Mouse (Mus musculus) heart, postnatal 0 days (tissue): Measurements from ENCODE around the gene Crxos. TPM values are rescaled to one million over a fixed set of nuclear protein-coding genes. Genes with fewer than 3 reads are reported as not detected.
A peak's percentile ranks its signal among the peaks of the same experiment; 100 is the strongest.

Experiments used
- ATAC-seq: fragments of 200-750 bp; cut with Nextera tagmentation; 2 replicates; pipeline ENCODE4 v1.8.0; 2017; ENCODE audit warnings: low read depth, moderate number of reproducible peaks, moderate library complexity; ENCODE audit not compliant: insufficient read depth
- DNase-seq: peaks from one replicate; pipeline ENCODE4 v3.0.0-alpha.2; 2016; ENCODE audit warnings: low spot score
- H3K27ac ChIP-seq: fragments of 300-500 bp; sonication (generic); 2 replicates; pipeline ENCODE4 v1.5.1; 2014; ENCODE audit warnings: low read depth, mild to moderate bottlenecking
- H3K27me3 ChIP-seq: fragments of 300-500 bp; sonication (generic); 2 replicates; pipeline ENCODE4 v1.6.1; 2014; ENCODE audit warnings: low read length, mixed read lengths; ENCODE audit not compliant: control insufficient read depth, insufficient read depth
- H3K36me3 ChIP-seq: fragments of 300-500 bp; sonication (generic); replicated peaks from 2 replicates; pipeline ENCODE4 v1.6.1; 2014; ENCODE audit warnings: low read length, mixed read lengths; ENCODE audit not compliant: control insufficient read depth, insufficient read depth
- H3K4me1 ChIP-seq: fragments of 300-500 bp; sonication (generic); 2 replicates; pipeline ENCODE4 v1.6.1; 2014; ENCODE audit warnings: antibody characterized with exemption; ENCODE audit not compliant: control insufficient read depth, insufficient read depth
- H3K4me2 ChIP-seq: fragments of 300-500 bp; sonication (generic); 2 replicates; pipeline ENCODE4 v1.6.1; 2014; ENCODE audit warnings: low read depth, mild to moderate bottlenecking, low read length, moderate library complexity
- H3K4me3 ChIP-seq: fragments of 300-500 bp; sonication (generic); 2 replicates; pipeline ENCODE4 v1.5.1; 2014; ENCODE audit warnings: low read depth, low read length
- H3K9ac ChIP-seq: fragments of 300-500 bp; sonication (generic); replicated peaks from 2 replicates; pipeline ENCODE4 v1.6.1; 2014; ENCODE audit warnings: low read depth, low read length, mixed read lengths
- H3K9me3 ChIP-seq: fragments of 300-500 bp; sonication (generic); replicated peaks from 2 replicates; pipeline ENCODE4 v1.6.1; 2016; ENCODE audit warnings: low read length; ENCODE audit not compliant: control insufficient read depth
- CTCF ChIP-seq: IDR thresholded peaks from 2 replicates; pipeline ENCODE4 v1.5.1; 2016; ENCODE audit warnings: antibody characterized with exemption, control low read depth, low read depth
- EP300 ChIP-seq: IDR thresholded peaks from 2 replicates; pipeline ENCODE4 v1.6.1; 2016; ENCODE audit warnings: antibody characterized with exemption, low read depth
- WGBS: fragments of 180-500 bp; shearing (Covaris S2); extraction: QIAGEN DNeasy Blood & Tissue Kit; methylation state at CpG from one replicate; pipeline ENCODE4 v1.1.7; 2014; 5-methylcytosine and 5-hydroxymethylcytosine counted together
- polyA plus RNA-seq: library from polyadenylated mRNA; unstranded; fragments of >200 nt; fragmentation: Nextera tagmentation; extraction: Ambion mirVana; gene quantifications from 2 replicates; pipeline ENCODE4 v1.2.1, GENCODE M21; 2015
- total RNA-seq: library from RNA; depleted of rRNA; stranded (reverse); fragments of >200 nt; gene quantifications from 2 replicates; pipeline ENCODE4 v1.2.3, GENCODE M21; 2014; ENCODE audit warnings: low replicate concordance

The Crxos gene
- total and polyA plus RNA-seq, 2 experiments from 2014 or later: not detected

GRCm38 (mm10) chr7:15922220-15922773 lies 39.9 kb downstream of the Crxos start, which contains the start of gene Selenow:
Gene Selenow (minus strand): TSS chr7:15922402.
- Histone ChIP-seq H3K4me3 (peak within 1 kb of the TSS; percentile 83), H3K36me3 (peaks cover 25% of the 10 kb centered on the region), H3K27ac (peak within 1 kb of the TSS; percentile 87), H3K9me3 (no peaks in the 10 kb centered on the region), H3K4me2 (peak within 1 kb of the TSS; percentile 75), H3K27me3 (no peaks in the 10 kb centered on the region), H3K4me1 (peaks cover 21% of the 10 kb centered on the region), H3K9ac (peak within 1 kb of the TSS; percentile 86)
- peak; percentile 95 for ATAC-seq
- TF ChIP-seq EP300: peak; percentile 74; the same call in 1 of the 2 replicates
- no peak for TF ChIP-seq CTCF
- DNase-seq: peak; percentile 94
- 0% methylated on average over 33 of the region's 33 CpGs for WGBS

DNA sequence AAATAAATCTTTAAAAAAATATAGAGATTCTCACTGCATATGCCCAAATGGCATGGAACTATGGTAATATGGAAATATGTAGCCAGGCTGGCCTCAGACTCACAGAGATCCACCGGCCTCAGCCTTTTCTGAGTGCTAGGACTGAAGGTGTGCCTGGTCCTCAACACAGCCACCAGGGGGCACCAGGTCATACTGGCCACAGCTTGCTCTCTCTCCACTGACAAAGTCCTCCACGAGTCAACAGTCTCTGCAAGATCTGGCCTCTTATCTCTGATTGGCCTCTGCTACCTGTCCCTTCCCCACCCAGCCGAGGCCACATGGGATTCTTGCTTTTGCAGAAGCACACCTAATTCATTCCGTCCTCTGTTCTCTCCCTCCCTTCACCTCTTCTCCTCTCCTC lies 47.5 kb downstream of the Crxos start:
- Histone ChIP-seq H3K27me3 (no peaks in the 10 kb centered on the region), H3K4me3 (no peak overlapping the region), H3K4me1 (peaks cover 13% of the 10 kb centered on the region), H3K9ac (no peak overlapping the region), H3K9me3 (no peaks in the 10 kb centered on the region), H3K27ac (no peak overlapping the region), H3K4me2 (no peak overlapping the region), H3K36me3 (no peaks in the 10 kb centered on the region)
- TF ChIP-seq CTCF (peak; percentile 72), EP300 (no peak)
- DNase-seq (peak; percentile 67), ATAC-seq (peak; percentile 65)
- WGBS: 21% methylated on average over 4 of the region's 4 CpGs

DNA sequence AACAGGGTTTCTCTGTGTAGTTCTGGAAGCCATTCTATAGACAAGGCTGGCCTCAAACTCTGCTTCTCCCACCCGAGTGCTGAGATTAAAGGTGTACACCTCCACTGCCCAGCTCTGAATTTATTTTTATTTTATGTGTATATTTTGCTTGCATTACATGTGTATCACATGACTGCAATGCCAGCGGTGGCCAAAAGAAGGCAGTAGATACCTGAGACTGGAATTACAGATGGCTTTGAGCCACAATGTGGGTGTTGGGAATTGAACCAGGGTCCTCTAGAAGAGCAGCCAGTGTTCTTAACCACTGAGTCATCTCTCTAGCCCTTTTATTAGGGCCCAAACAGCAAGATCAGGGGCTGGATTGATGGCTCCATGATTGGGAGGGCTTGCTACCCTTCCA lies 48.1 kb downstream of the Crxos start:
- no peak overlapping the region for H3K27ac ChIP-seq
- no peaks in the 10 kb centered on the region for H3K9me3 ChIP-seq
- H3K4me3 ChIP-seq: no peak overlapping the region
- 61% methylated on average over 2 of the region's 2 CpGs for WGBS
- peaks cover 13% of the 10 kb centered on the region for H3K4me1 ChIP-seq
- no peak for ATAC-seq
- H3K36me3 ChIP-seq: no peaks in the 10 kb centered on the region
- H3K4me2 ChIP-seq: no peak overlapping the region
- DNase-seq: no peak
- no peaks in the 10 kb centered on the region for H3K27me3 ChIP-seq
- no peak overlapping the region for H3K9ac ChIP-seq
- TF ChIP-seq CTCF: peak; percentile 25; the same call in 1 of the 2 replicates
- no peak for TF ChIP-seq EP300

- H3K4me1 ChIP-seq: peaks cover 13% of the 10 kb centered on the region
- H3K9ac ChIP-seq: no peak overlapping the region
- H3K4me3 ChIP-seq: no peak overlapping the region
- ATAC-seq: no peak
- no peak for TF ChIP-seq EP300
- TF ChIP-seq CTCF: no peak
- no peaks in the 10 kb centered on the region for H3K9me3 ChIP-seq
- H3K4me2 ChIP-seq: peak overlapping the region; percentile 44
- no peaks in the 10 kb centered on the region for H3K27me3 ChIP-seq
- H3K27ac ChIP-seq: peak overlapping the region; percentile 83
- H3K36me3 ChIP-seq: peaks cover 5% of the 10 kb centered on the region; the same call in 1 of the 2 replicates
- 11% methylated on average over 3 of the region's 3 CpGs for WGBS
- DNase-seq: peak; percentile 56
These were observed 49.2 kb downstream of the Crxos start for GRCm38 (mm10) chr7:15931635-15932034.

DNA sequence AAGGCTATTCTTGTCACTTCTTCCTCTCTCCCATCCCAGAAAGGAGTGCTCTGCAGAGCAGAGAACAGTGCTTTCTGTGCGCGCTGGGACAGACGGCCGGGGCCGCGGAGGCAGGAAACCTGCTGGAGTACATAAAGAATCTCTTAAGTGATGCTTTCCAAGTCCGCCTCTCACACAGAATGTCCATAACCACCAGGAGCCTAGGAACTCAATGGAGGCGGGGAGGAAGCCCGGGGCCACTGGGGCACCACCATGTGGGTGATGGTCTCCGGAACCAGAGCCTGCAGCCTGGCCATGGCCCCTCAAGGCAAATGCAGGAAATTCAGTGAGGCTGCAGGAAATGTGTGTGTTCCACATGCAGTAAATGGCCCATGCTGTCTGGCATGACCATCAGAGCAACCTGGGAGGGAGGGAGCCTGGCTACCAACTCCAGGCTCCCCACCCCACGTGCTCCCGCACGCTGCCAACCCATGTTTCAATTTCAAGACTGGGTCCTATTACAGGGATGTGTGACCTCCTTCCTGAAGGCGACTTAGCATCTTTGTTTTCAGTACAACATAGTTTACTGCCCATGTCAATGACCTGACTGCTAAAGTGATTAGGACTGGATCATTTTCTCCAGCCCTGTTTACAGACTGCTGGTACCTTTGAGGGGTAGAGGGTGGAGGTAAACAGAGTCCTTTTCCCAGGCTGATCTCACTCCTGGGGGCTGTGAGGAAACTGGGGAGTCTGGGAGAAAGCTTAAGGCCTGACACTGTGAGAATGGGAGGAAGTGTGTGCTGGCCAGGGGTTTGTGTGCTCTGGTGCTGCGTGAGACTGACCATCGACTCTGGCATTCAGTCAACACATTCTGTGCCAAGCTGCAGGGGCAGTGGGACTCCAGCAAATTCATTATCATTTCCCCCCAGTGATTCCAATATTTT lies 51.3 kb downstream of the Crxos start:
- H3K9me3 ChIP-seq: no peaks in the 10 kb centered on the region
- H3K27me3 ChIP-seq: no peaks in the 10 kb centered on the region
- peaks cover 13% of the 10 kb centered on the region for H3K4me1 ChIP-seq
- DNase-seq (peak; percentile 39), ATAC-seq (peak; percentile 69)
- no peak overlapping the region for H3K4me3 ChIP-seq
- H3K9ac ChIP-seq: no peak overlapping the region
- WGBS: 35% methylated on average over 16 of the region's 16 CpGs
- H3K27ac ChIP-seq: peak overlapping the region; percentile 89
- peak; percentile 43; the same call in 1 of the 2 replicates for TF ChIP-seq EP300
- no peak for TF ChIP-seq CTCF
- peaks cover 26% of the 10 kb centered on the region for H3K36me3 ChIP-seq
- H3K4me2 ChIP-seq: 0 out of 2 replicates have a peak overlapping the region, but pooled peaks have one; percentile 13
